Mouse (Mus musculus): ENCODE data around the gene Ubl7. TPM values are rescaled to one million over a fixed set of nuclear protein-coding genes. Genes with fewer than 3 reads are reported as not detected.
A peak's percentile ranks its signal among the peaks of the same experiment; 100 is the strongest.

Gene Ubl7
- polyA plus RNA-seq, 1 experiment, result 35.9 TPM

GRCm38 (mm10) chr9:57938225-57939055, 27.7 kb downstream of the Ubl7 start:
- 64% methylated on average over 5 of the region's 5 CpGs for WGBS

GRCm38 (mm10) chr9:57939431-57940348, 28.9 kb downstream of the Ubl7 start, which contains the start of gene Sema7a:
Gene Sema7a, plus strand, starts transcription at chr9:57940112.
- 9% methylated on average over 60 of the region's 60 CpGs for WGBS
- H3K4me1 ChIP-seq (ENCODE audit: control insufficient read depth, insufficient read depth, low read length), result no peaks in the 10 kb centered on the region; the same call in 1 of the 2 replicates
- peak within 1 kb of the TSS; percentile 63 for H3K4me3 ChIP-seq (replicated peaks; ENCODE audit: control insufficient read depth, low read depth, low read length)
- TF ChIP-seq POLR2A (IDR thresholded peaks at IDR 0.05; ENCODE audit: borderline replicate concordance, control insufficient read depth, low read depth, low read length) (peak; percentile 68; the same call in 1 of the 2 replicates), CTCF (IDR thresholded peaks at IDR 0.05; ENCODE audit: control insufficient read depth, insufficient read depth, low read length) (no peak)
- peak within 1 kb of the TSS; percentile 49 for H3K27ac ChIP-seq (ENCODE audit: control insufficient read depth, insufficient read depth, low read depth, low read length, poor library complexity)

More at GRCm38 (mm10) chr9:57938225-57939055, 27.7 kb downstream of the Ubl7 start:
- no peak overlapping the region for H3K27ac ChIP-seq (ENCODE audit: control insufficient read depth, insufficient read depth, low read depth, low read length, poor library complexity)
- H3K4me3 ChIP-seq (replicated peaks; ENCODE audit: control insufficient read depth, low read depth, low read length), result no peak overlapping the region
- TF ChIP-seq POLR2A (IDR thresholded peaks at IDR 0.05; ENCODE audit: borderline replicate concordance, control insufficient read depth, low read depth, low read length) (no peak), CTCF (IDR thresholded peaks at IDR 0.05; ENCODE audit: control insufficient read depth, insufficient read depth, low read length) (no peak)
- no peaks in the 10 kb centered on the region for H3K4me1 ChIP-seq (ENCODE audit: control insufficient read depth, insufficient read depth, low read length)

DNA sequence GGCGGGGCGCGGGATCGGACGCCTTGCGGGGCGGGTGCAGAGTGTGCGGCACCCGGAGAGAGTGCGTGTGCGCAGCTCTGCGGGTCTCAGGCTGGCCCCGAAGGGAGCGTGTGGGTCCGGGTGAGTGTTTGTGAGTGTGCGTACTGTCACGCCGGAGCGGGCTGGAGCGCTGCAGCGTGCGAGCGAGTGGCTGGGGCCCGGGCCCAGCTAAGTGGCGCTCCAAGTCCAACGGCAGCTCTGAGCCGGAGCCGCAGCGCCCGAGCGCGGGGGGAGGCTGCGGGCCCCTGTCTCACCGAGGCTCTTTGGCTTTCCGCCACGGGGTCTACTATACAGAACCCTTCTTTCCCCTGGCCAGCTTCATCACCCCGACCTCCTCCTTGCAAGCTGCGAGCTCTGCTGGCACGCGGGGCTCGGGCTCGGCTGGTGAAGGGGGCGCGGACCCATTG, 29.6 kb downstream of the Ubl7 start:
- peak overlapping the region; percentile 49 for H3K27ac ChIP-seq (ENCODE audit: control insufficient read depth, insufficient read depth, low read depth, low read length, poor library complexity)
- WGBS, result under 1% methylated on average over 44 of the region's 44 CpGs
- no peaks in the 10 kb centered on the region; the same call in 1 of the 2 replicates for H3K4me1 ChIP-seq (ENCODE audit: control insufficient read depth, insufficient read depth, low read length)
- no peak for TF ChIP-seq POLR2A (IDR thresholded peaks at IDR 0.05; ENCODE audit: borderline replicate concordance, control insufficient read depth, low read depth, low read length)
- TF ChIP-seq CTCF (IDR thresholded peaks at IDR 0.05; ENCODE audit: control insufficient read depth, insufficient read depth, low read length), result no peak
- H3K4me3 ChIP-seq (replicated peaks; ENCODE audit: control insufficient read depth, low read depth, low read length), result peak overlapping the region; percentile 63

- TF ChIP-seq CTCF (IDR thresholded peaks at IDR 0.05; ENCODE audit: control insufficient read depth, insufficient read depth, low read length) (no peak), POLR2A (IDR thresholded peaks at IDR 0.05; ENCODE audit: borderline replicate concordance, control insufficient read depth, low read depth, low read length) (no peak)
- Histone ChIP-seq H3K27ac (ENCODE audit: control insufficient read depth, insufficient read depth, low read depth, low read length, poor library complexity) (no peak overlapping the region), H3K4me3 (replicated peaks; ENCODE audit: control insufficient read depth, low read depth, low read length) (peak overlapping the region; percentile 45), H3K4me1 (ENCODE audit: control insufficient read depth, insufficient read depth, low read length) (no peaks in the 10 kb centered on the region; the same call in 1 of the 2 replicates)
- 11% methylated on average over 28 of the region's 28 CpGs for WGBS
These were observed 30.3 kb downstream of the Ubl7 start for GRCm38 (mm10) chr9:57940861-57941638.

DNA sequence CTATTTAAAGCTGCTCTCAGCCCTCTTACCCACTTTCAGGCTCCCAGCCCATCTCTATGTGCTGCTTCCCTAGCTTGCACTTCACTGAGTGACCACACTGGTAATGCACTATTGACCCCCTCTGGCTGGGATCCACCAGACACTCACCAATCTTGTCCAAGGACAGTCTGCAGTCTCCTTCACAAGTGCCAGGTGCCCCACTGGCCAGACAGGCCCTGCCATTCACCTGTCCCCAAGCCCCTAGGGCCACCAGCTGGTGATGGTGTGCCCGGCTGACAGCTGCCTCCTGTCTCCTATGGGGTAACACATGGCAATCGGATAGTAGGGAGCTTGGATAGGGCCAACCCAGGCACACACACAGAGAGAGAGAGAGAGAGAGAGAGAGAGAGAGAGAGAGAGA, 31.3 kb downstream of the Ubl7 start:
- no peak overlapping the region for H3K4me3 ChIP-seq (replicated peaks; ENCODE audit: control insufficient read depth, low read depth, low read length)
- TF ChIP-seq POLR2A (IDR thresholded peaks at IDR 0.05; ENCODE audit: borderline replicate concordance, control insufficient read depth, low read depth, low read length) (no peak), CTCF (IDR thresholded peaks at IDR 0.05; ENCODE audit: control insufficient read depth, insufficient read depth, low read length) (no peak)
- 80% methylated on average over 2 of the region's 2 CpGs for WGBS
- no peaks in the 10 kb centered on the region; the same call in 1 of the 2 replicates for H3K4me1 ChIP-seq (ENCODE audit: control insufficient read depth, insufficient read depth, low read length)
- no peak overlapping the region for H3K27ac ChIP-seq (ENCODE audit: control insufficient read depth, insufficient read depth, low read depth, low read length, poor library complexity)

- H3K4me3 ChIP-seq (replicated peaks; ENCODE audit: control insufficient read depth, low read depth, low read length), result no peak overlapping the region
- TF ChIP-seq CTCF (IDR thresholded peaks at IDR 0.05; ENCODE audit: control insufficient read depth, insufficient read depth, low read length) (no peak), POLR2A (IDR thresholded peaks at IDR 0.05; ENCODE audit: borderline replicate concordance, control insufficient read depth, low read depth, low read length) (no peak)
- 62% methylated on average over 2 of the region's 2 CpGs for WGBS
- H3K4me1 ChIP-seq (ENCODE audit: control insufficient read depth, insufficient read depth, low read length), result no peaks in the 10 kb centered on the region; the same call in 1 of the 2 replicates
- no peak overlapping the region for H3K27ac ChIP-seq (ENCODE audit: control insufficient read depth, insufficient read depth, low read depth, low read length, poor library complexity)
These were observed 32.3 kb downstream of the Ubl7 start for GRCm38 (mm10) chr9:57943067-57943466.

DNA sequence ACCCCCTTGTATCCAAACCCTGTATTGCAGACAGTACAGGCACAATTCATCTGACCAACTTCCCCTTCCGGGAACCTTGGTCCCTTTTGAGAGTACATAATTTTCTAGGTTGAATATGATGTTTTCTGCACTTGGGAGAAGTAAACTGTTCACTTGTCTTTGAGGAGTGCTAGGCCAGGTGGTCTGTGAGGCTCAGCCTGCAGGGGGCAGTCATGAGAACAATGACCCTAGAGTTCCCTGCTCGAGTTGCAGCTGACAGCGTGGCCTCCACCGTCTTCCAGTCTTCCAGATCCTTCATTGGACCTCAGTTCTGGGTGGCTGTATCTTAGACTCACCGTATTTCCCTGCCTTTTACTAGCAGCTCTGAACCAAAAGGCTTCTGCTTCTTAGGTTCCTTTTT, 33.8 kb downstream of the Ubl7 start:
- TF ChIP-seq CTCF (IDR thresholded peaks at IDR 0.05; ENCODE audit: control insufficient read depth, insufficient read depth, low read length) (peak; percentile 85), POLR2A (IDR thresholded peaks at IDR 0.05; ENCODE audit: borderline replicate concordance, control insufficient read depth, low read depth, low read length) (no peak)
- no peak overlapping the region for H3K4me3 ChIP-seq (replicated peaks; ENCODE audit: control insufficient read depth, low read depth, low read length)
- no peaks in the 10 kb centered on the region; the same call in 1 of the 2 replicates for H3K4me1 ChIP-seq (ENCODE audit: control insufficient read depth, insufficient read depth, low read length)
- WGBS, result 11% methylated on average over 5 of the region's 5 CpGs
- H3K27ac ChIP-seq (ENCODE audit: control insufficient read depth, insufficient read depth, low read depth, low read length, poor library complexity), result no peak overlapping the region
